Mouse (Mus musculus) heart, adult 2 months (tissue): ENCODE measurements around the gene Pink1. TPM values are rescaled to one million over a fixed set of nuclear protein-coding genes. Genes with fewer than 3 reads are reported as not detected.

ENCODE experiments used
- DNase-seq, 2 experiments: peaks; one replicate each; pipeline ENCODE4 v3.0.0; 2021
- H3K27ac ChIP-seq: fragments of 200-600 bp; 2 replicates; pipeline ENCODE4 v1.8.1; 2022
- H3K27me3 ChIP-seq: fragments of 200-500 bp; 2 replicates; pipeline ENCODE4 v1.6.1; 2012; ENCODE audit warnings: mild to moderate bottlenecking, low read length, inconsistent platforms, mixed read lengths; ENCODE audit not compliant: control insufficient read depth, insufficient read depth
- H3K36me3 ChIP-seq: fragments of 200-500 bp; 2 replicates; pipeline ENCODE4 v1.6.1; 2012; ENCODE audit warnings: low read length, inconsistent platforms; ENCODE audit not compliant: control insufficient read depth, insufficient read depth
- H3K4me1 ChIP-seq: fragments of 200-500 bp; 2 replicates; pipeline ENCODE4 v1.6.1; 2011; ENCODE audit warnings: low read length; ENCODE audit not compliant: control insufficient read depth, insufficient read depth
- H3K4me3 ChIP-seq: fragments of 200-600 bp; 2 replicates; pipeline ENCODE4 v1.8.1; 2022
- H3K79me2 ChIP-seq: fragments of 200-500 bp; replicated peaks from 2 replicates; pipeline ENCODE4 v1.6.1; 2012; ENCODE audit warnings: mild to moderate bottlenecking, inconsistent platforms, low read length, moderate library complexity, mixed read lengths; ENCODE audit not compliant: control insufficient read depth, insufficient read depth
- H3K9ac ChIP-seq: fragments of 200-500 bp; 2 replicates; pipeline ENCODE4 v1.6.1; 2012; ENCODE audit warnings: low read depth, mild to moderate bottlenecking, control low read depth, inconsistent platforms, low read length, mixed read lengths
- CTCF ChIP-seq: fragments of 200-600 bp; IDR thresholded peaks from 2 replicates; pipeline ENCODE4 v1.8.1; 2022; ENCODE audit warnings: antibody characterized with exemption, mild to moderate bottlenecking, moderate library complexity
- EP300 ChIP-seq: fragments of 200-500 bp; IDR thresholded peaks from 2 replicates; pipeline ENCODE4 v1.6.1; 2011; ENCODE audit warnings: low read depth, low read length, control low read depth; ENCODE audit not compliant: insufficient read depth
- POLR2A ChIP-seq: fragments of 200-500 bp; IDR thresholded peaks from 2 replicates; pipeline ENCODE4 v1.6.1; 2011; ENCODE audit warnings: mild to moderate bottlenecking, low read depth, low read length, control low read depth; ENCODE audit not compliant: insufficient read depth
- WGBS: fragments of 180-500 bp; shearing (Covaris S2); methylation state at CpG from one replicate; pipeline ENCODE4 v1.1.7; 2018; 5-methylcytosine and 5-hydroxymethylcytosine counted together
- intact Hi-C: fragments of 180-260 bp; cut with DNase I; formaldehyde crosslinking; loops from one replicate; pipeline ENCODE4 v1.15.1; 2025
- polyA plus RNA-seq: library from polyadenylated mRNA; depleted of rRNA; stranded (reverse); fragments of >200 nt; gene quantifications from 2 replicates; pipeline ENCODE4 v1.2.3, GENCODE M21; 2012
- total RNA-seq, 2 experiments: library from RNA; stranded (reverse); gene quantifications; 2 replicates each; pipeline ENCODE4 v1.2.3; 2021

Gene Pink1
- total and polyA plus RNA-seq, 3 experiments = 423 to 844 (median 719) TPM

GRCm38 (mm10) chr4:138316369-138316768 lies 9.7 kb downstream of the Pink1 start:
- Histone ChIP-seq H3K36me3 (no peaks in the 10 kb centered on the region), H3K27ac (no peak overlapping the region), H3K9ac (no peak overlapping the region), H3K4me3 (no peak overlapping the region), H3K4me1 (peaks cover 2% of the 10 kb centered on the region; the same call in 1 of the 2 replicates), H3K27me3 (no peaks in the 10 kb centered on the region), H3K79me2 (no peaks in the 10 kb centered on the region)
- TF ChIP-seq EP300 (no peak), POLR2A (no peak), CTCF (peak; percentile 43)
- 89% methylated on average over 6 of the region's 6 CpGs for whole genome bisulfite sequencing
- DNase-seq = no peak
- intact Hi-C loops = no loop called here

- 66% methylated on average over 9 of the region's 9 CpGs for WGBS
- Histone ChIP-seq H3K4me1 (peaks cover 2% of the 10 kb centered on the region; the same call in 1 of the 2 replicates), H3K36me3 (no peaks in the 10 kb centered on the region), H3K79me2 (no peaks in the 10 kb centered on the region), H3K27me3 (no peaks in the 10 kb centered on the region), H3K9ac (no peak overlapping the region), H3K27ac (no peak overlapping the region), H3K4me3 (no peak overlapping the region)
- intact Hi-C loops = no loop called here
- TF ChIP-seq CTCF = peak; percentile 63
- no peak for TF ChIP-seq EP300
- no peak for DNase-seq
Measured at GRCm38 (mm10) chr4:138315781-138316180, 10.3 kb downstream of the Pink1 start.

GRCm38 (mm10) chr4:138313795-138314194 lies 12.3 kb downstream of the Pink1 start:
- WGBS = 86% methylated on average over 4 of the region's 4 CpGs
- no peak overlapping the region for H3K4me3 ChIP-seq
- no peak for TF ChIP-seq CTCF
- no peak for DNase-seq
- H3K27me3 ChIP-seq = no peaks in the 10 kb centered on the region
- no peak overlapping the region for H3K9ac ChIP-seq
- no peak overlapping the region for H3K27ac ChIP-seq
- H3K79me2 ChIP-seq = no peaks in the 10 kb centered on the region
- no peaks in the 10 kb centered on the region for H3K4me1 ChIP-seq
- H3K36me3 ChIP-seq = no peaks in the 10 kb centered on the region
- intact Hi-C loops = no loop called here

- intact Hi-C loops = no loop called here
Measured at GRCm38 (mm10) chr4:138313021-138313420, 13.1 kb downstream of the Pink1 start.

GRCm38 (mm10) chr4:138312105-138312504 lies 14.0 kb downstream of the Pink1 start:
- Histone ChIP-seq H3K36me3 (no peaks in the 10 kb centered on the region), H3K4me3 (no peak overlapping the region), H3K79me2 (no peaks in the 10 kb centered on the region), H3K4me1 (no peaks in the 10 kb centered on the region), H3K9ac (no peak overlapping the region), H3K27ac (no peak overlapping the region), H3K27me3 (no peaks in the 10 kb centered on the region)
- WGBS = 85% methylated on average over 3 of the region's 3 CpGs
- TF ChIP-seq POLR2A = no peak
- no peak for TF ChIP-seq EP300
- TF ChIP-seq CTCF = no peak
- DNase-seq = no peak
- intact Hi-C loops = no loop called here

More at GRCm38 (mm10) chr4:138313021-138313420, 13.1 kb downstream of the Pink1 start:
- no peak overlapping the region for H3K27ac ChIP-seq
- DNase-seq = no peak
- no peak overlapping the region for H3K4me3 ChIP-seq
- no peaks in the 10 kb centered on the region for H3K27me3 ChIP-seq
- no peaks in the 10 kb centered on the region for H3K36me3 ChIP-seq
- WGBS = 88% methylated on average over 11 of the region's 11 CpGs
- H3K4me1 ChIP-seq = no peaks in the 10 kb centered on the region
- no peak overlapping the region for H3K9ac ChIP-seq
- H3K79me2 ChIP-seq = no peaks in the 10 kb centered on the region
- TF ChIP-seq EP300 = no peak
- no peak for TF ChIP-seq CTCF
- TF ChIP-seq POLR2A = no peak

GRCm38 (mm10) chr4:138311595-138311994 lies 14.5 kb downstream of the Pink1 start:
- Histone ChIP-seq H3K9ac (no peak overlapping the region), H3K4me3 (no peak overlapping the region), H3K27ac (no peak overlapping the region), H3K36me3 (no peaks in the 10 kb centered on the region), H3K27me3 (no peaks in the 10 kb centered on the region), H3K79me2 (no peaks in the 10 kb centered on the region), H3K4me1 (no peaks in the 10 kb centered on the region)
- whole genome bisulfite sequencing = 55% methylated on average over 8 of the region's 8 CpGs
- TF ChIP-seq POLR2A = no peak
- TF ChIP-seq EP300 = 0 out of 2 replicates have a peak, but pooled peaks have one; percentile 15
- peak; percentile 87 for TF ChIP-seq CTCF
- intact Hi-C loops = no loop called here
- peak in 1 of 2 experiments; percentile 63 for DNase-seq
